Mouse (Mus musculus) erythroblast, embryonic 14.5 days (primary cell): ENCODE data around the gene Nav2. TPM values are rescaled to one million over a fixed set of nuclear protein-coding genes. Genes with fewer than 3 reads are reported as not detected.

Source experiments
- H3K27me3 ChIP-seq: 2 replicates; pipeline ENCODE4 v1.6.1; 2012; ENCODE audit warnings: inconsistent platforms; ENCODE audit not compliant: control insufficient read depth
- H3K36me3 ChIP-seq: 2 replicates; pipeline ENCODE4 v1.6.1; 2012; ENCODE audit warnings: mild to moderate bottlenecking, inconsistent platforms; ENCODE audit not compliant: control insufficient read depth
- H3K4me1 ChIP-seq: 2 replicates; pipeline ENCODE4 v1.6.1; 2012; ENCODE audit warnings: inconsistent platforms; ENCODE audit not compliant: control insufficient read depth
- H3K4me3 ChIP-seq: replicated peaks from 2 replicates; pipeline ENCODE3; 2012; ENCODE audit warnings: moderate library complexity, mild to moderate bottlenecking, inconsistent platforms
- H3K9me3 ChIP-seq: 2 replicates; pipeline ENCODE4 v1.6.1; 2012; ENCODE audit warnings: low read length, inconsistent platforms, mixed read lengths; ENCODE audit not compliant: control insufficient read depth
- GATA1 ChIP-seq: IDR thresholded peaks from 2 replicates; pipeline ENCODE4 v1.6.1; 2012; ENCODE audit warnings: low read length, inconsistent platforms, mixed read lengths
- TAL1 ChIP-seq: IDR thresholded peaks from 3 replicates; pipeline ENCODE4 v1.6.1; 2012; ENCODE audit warnings: low read length, inconsistent platforms, mixed read lengths
- polyA plus RNA-seq: library from polyadenylated mRNA; stranded (reverse); fragments of >175 nt; gene quantifications from 2 replicates; pipeline ENCODE4 v1.2.3, GENCODE M21; 2012

Nav2 gene
- polyA plus RNA-seq, 1 experiment = 0.11 TPM

DNA sequence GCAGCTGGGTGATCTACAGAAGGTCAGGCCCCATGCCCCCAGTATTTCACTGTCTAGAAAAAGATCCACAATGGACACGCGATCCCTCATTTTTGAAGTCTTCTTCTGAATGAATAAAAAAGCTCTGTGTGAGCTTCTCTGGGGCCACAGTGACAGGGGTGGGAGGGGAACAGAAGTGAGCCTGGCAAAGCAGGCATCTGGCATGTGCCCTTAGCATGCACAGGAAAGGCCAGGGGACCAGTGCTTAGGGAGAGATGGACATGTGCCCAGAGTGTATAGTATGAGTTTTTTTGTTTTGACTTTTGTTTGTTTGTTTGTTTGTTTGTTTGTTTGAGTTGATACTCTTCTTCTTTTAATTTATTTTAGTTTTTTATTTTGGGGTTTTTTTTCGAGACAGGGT is 481.8 kb downstream of the Nav2 start:
- H3K9me3 ChIP-seq = peaks cover 3% of the 10 kb centered on the region
- H3K27me3 ChIP-seq = no peaks in the 10 kb centered on the region
- H3K4me1 ChIP-seq = no peaks in the 10 kb centered on the region
- H3K36me3 ChIP-seq = no peaks in the 10 kb centered on the region
- TF ChIP-seq GATA1 (no peak), TAL1 (no peak)
- H3K4me3 ChIP-seq = no peak overlapping the region

DNA sequence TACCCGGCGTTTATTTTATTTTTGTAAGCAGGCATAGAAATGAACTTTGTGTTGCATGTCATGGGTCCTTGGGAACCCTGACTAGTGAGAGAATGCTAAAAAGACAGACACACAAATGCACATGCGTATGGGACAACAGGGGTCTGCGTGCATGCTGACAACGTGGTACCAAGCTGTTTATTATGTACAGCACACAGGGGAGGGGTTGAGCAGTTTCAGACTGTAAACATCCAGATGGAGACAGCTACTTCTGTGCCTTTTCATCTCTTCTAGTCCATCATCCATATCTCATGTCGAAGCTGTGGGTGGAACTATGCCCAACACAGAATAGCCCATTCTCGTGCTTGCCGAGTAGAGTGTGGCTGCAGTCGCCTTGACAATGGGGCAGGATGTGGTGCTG is 482.3 kb downstream of the Nav2 start:
- H3K4me1 ChIP-seq = no peaks in the 10 kb centered on the region
- TF ChIP-seq TAL1 (no peak), GATA1 (no peak)
- H3K9me3 ChIP-seq = no peaks in the 10 kb centered on the region; the same call in 1 of the 2 replicates
- no peak overlapping the region for H3K4me3 ChIP-seq
- H3K36me3 ChIP-seq = no peaks in the 10 kb centered on the region
- no peaks in the 10 kb centered on the region for H3K27me3 ChIP-seq

DNA sequence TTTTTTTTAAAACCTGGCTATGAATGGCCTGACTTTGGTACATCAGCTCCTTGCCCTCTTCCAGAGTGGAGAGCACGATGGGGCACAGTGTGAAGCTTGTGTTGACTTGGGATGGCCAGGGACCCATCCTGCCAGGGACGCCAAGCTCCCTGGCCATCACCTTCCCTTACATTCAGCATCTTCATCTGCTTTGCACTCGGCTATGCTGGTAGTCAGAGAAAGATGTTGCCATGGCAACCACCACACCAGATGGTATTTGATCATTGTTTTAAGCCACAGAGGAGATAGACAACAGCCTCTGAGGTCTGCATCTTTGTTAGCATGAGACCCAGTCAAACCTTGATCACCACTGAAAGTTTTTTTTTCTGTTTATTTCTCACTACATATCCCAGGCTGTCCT is 483.7 kb downstream of the Nav2 start:
- H3K9me3 ChIP-seq = no peaks in the 10 kb centered on the region; the same call in 1 of the 2 replicates
- no peaks in the 10 kb centered on the region for H3K36me3 ChIP-seq
- H3K4me1 ChIP-seq = no peaks in the 10 kb centered on the region
- H3K4me3 ChIP-seq = no peak overlapping the region
- no peaks in the 10 kb centered on the region for H3K27me3 ChIP-seq
- TF ChIP-seq TAL1 = no peak

DNA sequence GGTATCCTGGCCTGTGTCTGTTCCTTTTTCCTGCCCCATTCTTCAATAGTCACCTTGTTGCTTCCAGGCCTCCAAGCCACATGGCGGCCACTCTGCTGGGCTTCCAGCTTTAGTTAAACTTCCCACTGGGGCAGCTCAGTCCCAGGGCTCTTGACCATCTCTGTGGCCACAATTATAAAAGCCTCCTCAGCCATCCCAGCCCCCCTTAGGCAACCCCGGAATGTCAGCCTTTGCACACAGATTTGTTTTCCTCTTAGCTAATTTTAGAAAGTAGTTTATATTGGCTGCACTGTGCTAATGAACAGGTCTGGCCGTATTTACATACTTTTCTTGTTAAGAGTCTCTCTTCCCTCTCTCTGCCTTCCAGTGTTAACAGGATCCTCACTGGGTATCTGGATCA is 484.3 kb downstream of the Nav2 start:
- no peak overlapping the region for H3K4me3 ChIP-seq
- H3K4me1 ChIP-seq = no peaks in the 10 kb centered on the region
- TF ChIP-seq TAL1 = no peak
- TF ChIP-seq GATA1 = no peak
- no peaks in the 10 kb centered on the region for H3K27me3 ChIP-seq
- H3K9me3 ChIP-seq = no peaks in the 10 kb centered on the region; the same call in 1 of the 2 replicates
- no peaks in the 10 kb centered on the region for H3K36me3 ChIP-seq

DNA sequence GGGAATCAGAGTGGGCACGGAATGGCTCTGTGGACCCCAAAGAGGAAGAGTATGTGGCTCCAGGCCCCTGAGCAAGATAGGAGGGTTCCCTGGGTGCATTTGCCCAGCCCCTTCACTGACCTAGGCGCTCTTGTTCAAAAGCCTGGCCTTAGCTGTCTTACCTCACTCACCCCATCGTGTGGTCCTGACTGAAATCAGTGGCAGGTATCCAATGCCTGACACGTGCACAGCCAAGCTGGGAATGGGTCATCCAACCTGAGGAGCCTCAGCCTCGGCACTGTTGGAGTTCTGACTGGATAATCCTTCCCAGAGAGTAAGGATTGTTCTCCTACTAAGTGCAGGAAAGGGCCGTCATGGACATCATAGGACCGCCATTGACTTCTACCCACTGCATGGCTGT is 485.3 kb downstream of the Nav2 start:
- Histone ChIP-seq H3K4me3 (no peak overlapping the region), H3K36me3 (no peaks in the 10 kb centered on the region), H3K9me3 (no peaks in the 10 kb centered on the region; the same call in 1 of the 2 replicates), H3K27me3 (no peaks in the 10 kb centered on the region), H3K4me1 (no peaks in the 10 kb centered on the region)
- no peak for TF ChIP-seq TAL1
- TF ChIP-seq GATA1 = no peak

DNA sequence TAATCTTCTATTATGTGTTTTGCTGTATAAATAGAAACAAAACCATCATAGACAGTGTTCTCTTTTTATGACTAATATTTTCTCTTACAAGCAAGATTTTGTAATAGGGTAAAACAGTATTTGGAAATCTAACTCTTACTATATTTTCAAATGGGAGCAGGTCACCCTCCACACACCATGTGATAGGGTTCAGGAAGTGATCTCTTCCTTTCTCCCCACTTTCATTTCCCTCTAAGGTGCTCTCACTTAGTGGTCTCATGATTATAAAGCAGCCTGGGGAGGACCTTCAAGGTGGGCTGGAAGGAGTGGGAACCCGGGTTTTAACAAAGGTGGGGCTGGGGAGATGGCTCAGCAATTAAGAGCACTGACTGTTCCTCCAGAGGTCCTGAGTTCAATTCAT is 487.7 kb downstream of the Nav2 start:
- H3K9me3 ChIP-seq = no peaks in the 10 kb centered on the region; the same call in 1 of the 2 replicates

DNA sequence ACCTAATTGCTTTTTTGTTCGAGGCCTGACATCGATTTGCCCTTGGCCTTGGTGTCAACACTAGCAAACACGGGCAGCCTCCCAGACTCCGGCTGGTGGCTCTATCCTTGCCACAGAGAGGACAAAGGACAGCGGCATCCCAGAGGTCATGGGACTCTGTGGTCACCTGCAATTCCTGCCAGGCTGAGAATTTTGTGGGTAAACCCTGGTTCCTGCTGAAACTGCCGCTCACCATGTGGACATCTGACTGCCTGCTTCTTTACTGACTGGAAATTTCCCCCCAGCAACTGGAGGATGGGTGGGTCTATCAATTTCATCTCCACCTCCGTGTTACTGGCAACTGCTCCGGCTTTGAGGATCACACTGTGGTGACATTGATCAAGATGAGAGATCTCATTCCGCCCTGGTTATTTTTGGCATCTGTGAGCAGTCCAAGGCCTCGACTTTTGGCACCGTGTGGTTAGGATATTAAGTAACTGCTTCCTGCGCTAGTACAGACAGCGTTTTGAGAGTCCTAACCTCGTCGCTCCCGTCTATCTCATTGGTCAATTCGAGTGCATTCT is 489.0 kb downstream of the Nav2 start:
- Histone ChIP-seq H3K4me1 (peaks cover 4% of the 10 kb centered on the region; the same call in 1 of the 2 replicates), H3K9me3 (no peaks in the 10 kb centered on the region; the same call in 1 of the 2 replicates), H3K36me3 (no peaks in the 10 kb centered on the region), H3K27me3 (no peaks in the 10 kb centered on the region), H3K4me3 (no peak overlapping the region)
- no peak for TF ChIP-seq TAL1
- TF ChIP-seq GATA1 = no peak

More for the DNA sequence above, 487.7 kb downstream of the Nav2 start:
- TF ChIP-seq GATA1 (no peak), TAL1 (no peak)
- no peaks in the 10 kb centered on the region for H3K27me3 ChIP-seq
- H3K36me3 ChIP-seq = no peaks in the 10 kb centered on the region
- peaks cover 4% of the 10 kb centered on the region; the same call in 1 of the 2 replicates for H3K4me1 ChIP-seq
- H3K4me3 ChIP-seq = no peak overlapping the region

DNA sequence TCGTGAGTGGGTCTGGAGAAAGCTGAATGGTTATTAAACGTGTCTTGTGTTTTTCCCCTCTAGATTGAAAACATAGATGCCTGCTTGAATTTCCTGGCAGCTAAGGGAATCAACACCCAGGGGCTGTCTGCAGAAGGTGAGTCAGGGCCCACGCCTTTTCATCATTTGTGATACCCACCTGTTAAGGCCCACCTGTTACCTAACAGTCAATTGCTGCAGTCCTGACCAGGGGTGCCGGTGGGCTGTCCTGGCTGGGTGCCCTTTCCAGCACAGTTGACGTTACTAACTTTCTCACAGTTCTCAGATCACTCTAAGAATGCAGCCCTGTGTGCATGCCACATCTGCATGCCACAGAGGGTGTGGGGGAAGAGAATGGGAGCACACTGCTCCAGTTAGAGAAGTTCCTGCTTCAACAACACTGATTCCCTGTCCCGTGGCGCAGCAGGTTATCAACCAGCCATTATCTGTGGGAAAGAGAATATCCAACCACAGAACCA is 489.6 kb downstream of the Nav2 start:
- TF ChIP-seq GATA1 (no peak), TAL1 (no peak)
- H3K36me3 ChIP-seq = no peaks in the 10 kb centered on the region
- H3K27me3 ChIP-seq = no peaks in the 10 kb centered on the region
- H3K9me3 ChIP-seq = no peaks in the 10 kb centered on the region; the same call in 1 of the 2 replicates
- no peak overlapping the region for H3K4me3 ChIP-seq
- H3K4me1 ChIP-seq = peaks cover 4% of the 10 kb centered on the region; the same call in 1 of the 2 replicates

DNA sequence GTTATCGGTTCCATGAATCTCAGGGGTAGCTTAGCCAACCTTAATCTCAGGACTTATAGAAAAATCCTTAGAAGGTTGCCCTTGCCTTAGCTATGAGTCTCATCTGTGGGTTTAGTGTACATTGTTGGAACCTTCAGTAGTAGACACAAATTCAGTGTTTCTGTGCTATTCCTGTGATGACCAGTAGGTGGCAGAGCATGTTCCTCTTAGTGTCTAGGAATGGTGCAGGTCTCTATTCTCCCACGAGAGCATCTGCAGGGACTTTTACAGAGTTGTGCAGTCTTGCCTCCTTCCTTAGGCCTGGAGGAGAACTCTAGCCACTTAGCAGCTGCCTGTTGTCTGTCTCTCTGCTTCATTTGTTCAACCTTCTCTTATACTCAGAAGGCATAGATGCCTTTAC is 490.8 kb downstream of the Nav2 start:
- H3K4me1 ChIP-seq = peaks cover 4% of the 10 kb centered on the region; the same call in 1 of the 2 replicates
- H3K27me3 ChIP-seq = no peaks in the 10 kb centered on the region
- no peak for TF ChIP-seq GATA1
- TF ChIP-seq TAL1 = no peak
- no peaks in the 10 kb centered on the region for H3K36me3 ChIP-seq
- H3K4me3 ChIP-seq = no peak overlapping the region
- H3K9me3 ChIP-seq = no peaks in the 10 kb centered on the region; the same call in 1 of the 2 replicates
